Mouse (Mus musculus): Measurements from ENCODE around the gene Kcnk6. TPM values are rescaled to one million over a fixed set of nuclear protein-coding genes. Genes with fewer than 3 reads are reported as not detected.

Kcnk6 gene
- polyA plus RNA-seq, 1 experiment from 2014 or later, result 1.2 TPM

- peak overlapping the region; percentile 53 for H3K4me2 ChIP-seq (ENCODE audit: low read length)
- ATAC-seq (ENCODE audit: insufficient number of reproducible peaks, insufficient read depth, low FRiP score, low read depth), result peak; percentile 50; the same call in 1 of the 2 replicates
- peaks cover 13 to 23% of the 10 kb centered on the region in 2 experiments for H3K4me1 ChIP-seq (ENCODE audit: control insufficient read depth in 2 of 2, insufficient read depth in 2 of 2, low read length in 2 of 2)
- no peak overlapping the region for H3K4me3 ChIP-seq (ENCODE audit: control insufficient read depth in 1 of 2, insufficient read depth in 1 of 2, low read depth in 1 of 2, low read length in 2 of 2)
- no peaks in the 10 kb centered on the region for H3K27me3 ChIP-seq (ENCODE audit: control insufficient read depth, insufficient read depth, low read length)
- H3K27ac ChIP-seq (replicated peaks in 1 of 2; ENCODE audit: control insufficient read depth in 1 of 2, insufficient read depth in 1 of 2, low read depth in 2 of 2, low read length in 2 of 2), result peak overlapping the region; percentile 71 to 81
- peak overlapping the region; percentile 52 for H3K9ac ChIP-seq (ENCODE audit: low read length)
- no peaks in the 10 kb centered on the region for H3K9me3 ChIP-seq (ENCODE audit: control insufficient read depth, low read length)
- 38% methylated on average over 8 of the region's 8 CpGs for WGBS
- H3K36me3 ChIP-seq (ENCODE audit: control insufficient read depth, insufficient read depth, low read length), result no peaks in the 10 kb centered on the region
Observed at GRCm38 (mm10) chr7:29271687-29272465, 39.6 kb upstream of the Kcnk6 start.

GRCm38 (mm10) chr7:29270445-29270844 is 38.1 kb upstream of the Kcnk6 start:
- Histone ChIP-seq H3K4me1 (ENCODE audit: control insufficient read depth in 2 of 2, insufficient read depth in 2 of 2, low read length in 2 of 2) (peaks cover 14 to 26% of the 10 kb centered on the region in 2 experiments), H3K9me3 (ENCODE audit: control insufficient read depth, low read length) (no peaks in the 10 kb centered on the region), H3K36me3 (ENCODE audit: control insufficient read depth, insufficient read depth, low read length) (no peaks in the 10 kb centered on the region), H3K4me2 (ENCODE audit: low read length) (no peak overlapping the region), H3K4me3 (ENCODE audit: control insufficient read depth in 1 of 2, insufficient read depth in 1 of 2, low read depth in 1 of 2, low read length in 2 of 2) (no peak overlapping the region), H3K27me3 (ENCODE audit: control insufficient read depth, insufficient read depth, low read length) (no peaks in the 10 kb centered on the region), H3K9ac (ENCODE audit: low read length) (no peak overlapping the region), H3K27ac (replicated peaks in 1 of 2; ENCODE audit: control insufficient read depth in 1 of 2, insufficient read depth in 1 of 2, low read depth in 2 of 2, low read length in 2 of 2) (no peak overlapping the region)
- 88% methylated on average over 4 of the region's 4 CpGs for WGBS
- ATAC-seq (ENCODE audit: insufficient number of reproducible peaks, insufficient read depth, low FRiP score, low read depth), result no peak

- Histone ChIP-seq H3K27ac (replicated peaks in 1 of 2; ENCODE audit: control insufficient read depth in 1 of 2, insufficient read depth in 1 of 2, low read depth in 2 of 2, low read length in 2 of 2) (no peak overlapping the region), H3K27me3 (ENCODE audit: control insufficient read depth, insufficient read depth, low read length) (no peaks in the 10 kb centered on the region), H3K4me3 (ENCODE audit: control insufficient read depth in 1 of 2, insufficient read depth in 1 of 2, low read depth in 1 of 2, low read length in 2 of 2) (no peak overlapping the region), H3K9me3 (ENCODE audit: control insufficient read depth, low read length) (no peaks in the 10 kb centered on the region), H3K9ac (ENCODE audit: low read length) (no peak overlapping the region), H3K4me1 (ENCODE audit: control insufficient read depth in 2 of 2, insufficient read depth in 2 of 2, low read length in 2 of 2) (peaks cover 17 to 27% of the 10 kb centered on the region in 2 experiments), H3K4me2 (ENCODE audit: low read length) (no peak overlapping the region), H3K36me3 (ENCODE audit: control insufficient read depth, insufficient read depth, low read length) (no peaks in the 10 kb centered on the region)
- no peak for ATAC-seq (ENCODE audit: insufficient number of reproducible peaks, insufficient read depth, low FRiP score, low read depth)
- WGBS, result 76% methylated on average over 4 of the region's 4 CpGs
Observed at GRCm38 (mm10) chr7:29266931-29267330, 34.6 kb upstream of the Kcnk6 start.

GRCm38 (mm10) chr7:29265636-29266035 is 33.3 kb upstream of the Kcnk6 start:
- H3K4me1 ChIP-seq (ENCODE audit: control insufficient read depth in 2 of 2, insufficient read depth in 2 of 2, low read length in 2 of 2), result peaks cover 11 to 16% of the 10 kb centered on the region in 2 experiments; a peak in 3 of 4 replicates
- H3K4me3 ChIP-seq (ENCODE audit: control insufficient read depth in 1 of 2, insufficient read depth in 1 of 2, low read depth in 1 of 2, low read length in 2 of 2), result no peak overlapping the region
- H3K4me2 ChIP-seq (ENCODE audit: low read length), result no peak overlapping the region
- no peaks in the 10 kb centered on the region for H3K9me3 ChIP-seq (ENCODE audit: control insufficient read depth, low read length)
- H3K36me3 ChIP-seq (ENCODE audit: control insufficient read depth, insufficient read depth, low read length), result no peaks in the 10 kb centered on the region
- H3K27ac ChIP-seq (replicated peaks in 1 of 2; ENCODE audit: control insufficient read depth in 1 of 2, insufficient read depth in 1 of 2, low read depth in 2 of 2, low read length in 2 of 2), result no peak overlapping the region
- 75% methylated on average over 7 of the region's 7 CpGs for WGBS
- H3K27me3 ChIP-seq (ENCODE audit: control insufficient read depth, insufficient read depth, low read length), result no peaks in the 10 kb centered on the region
- no peak overlapping the region for H3K9ac ChIP-seq (ENCODE audit: low read length)
- no peak for ATAC-seq (ENCODE audit: insufficient number of reproducible peaks, insufficient read depth, low FRiP score, low read depth)

- Histone ChIP-seq H3K4me1 (ENCODE audit: control insufficient read depth in 2 of 2, insufficient read depth in 2 of 2, low read length in 2 of 2) (peaks cover 11 to 23% of the 10 kb centered on the region in 2 experiments; a peak in 3 of 4 replicates), H3K27me3 (ENCODE audit: control insufficient read depth, insufficient read depth, low read length) (no peaks in the 10 kb centered on the region), H3K4me3 (ENCODE audit: control insufficient read depth in 1 of 2, insufficient read depth in 1 of 2, low read depth in 1 of 2, low read length in 2 of 2) (no peak overlapping the region), H3K27ac (replicated peaks in 1 of 2; ENCODE audit: control insufficient read depth in 1 of 2, insufficient read depth in 1 of 2, low read depth in 2 of 2, low read length in 2 of 2) (no peak overlapping the region), H3K9ac (ENCODE audit: low read length) (no peak overlapping the region), H3K9me3 (ENCODE audit: control insufficient read depth, low read length) (no peaks in the 10 kb centered on the region), H3K4me2 (ENCODE audit: low read length) (no peak overlapping the region), H3K36me3 (ENCODE audit: control insufficient read depth, insufficient read depth, low read length) (0 out of 2 replicates have a peak, but pooled peaks cover 3% of the 10 kb centered on the region)
- WGBS, result 84% methylated on average over 3 of the region's 3 CpGs
- no peak for ATAC-seq (ENCODE audit: insufficient number of reproducible peaks, insufficient read depth, low FRiP score, low read depth)
Observed at GRCm38 (mm10) chr7:29263831-29264230, 31.5 kb upstream of the Kcnk6 start.

GRCm38 (mm10) chr7:29262151-29262550 is 29.8 kb upstream of the Kcnk6 start:
- H3K27ac ChIP-seq (replicated peaks in 1 of 2; ENCODE audit: control insufficient read depth in 1 of 2, insufficient read depth in 1 of 2, low read depth in 2 of 2, low read length in 2 of 2), result peak overlapping the region in 1 of 2 experiments; percentile 27; a peak in 1 of 4 replicates
- H3K9me3 ChIP-seq (ENCODE audit: control insufficient read depth, low read length), result no peaks in the 10 kb centered on the region
- H3K4me2 ChIP-seq (ENCODE audit: low read length), result no peak overlapping the region
- H3K4me3 ChIP-seq (ENCODE audit: control insufficient read depth in 1 of 2, insufficient read depth in 1 of 2, low read depth in 1 of 2, low read length in 2 of 2), result no peak overlapping the region
- no peaks in the 10 kb centered on the region for H3K27me3 ChIP-seq (ENCODE audit: control insufficient read depth, insufficient read depth, low read length)
- peaks cover 11% of the 10 kb centered on the region for H3K36me3 ChIP-seq (ENCODE audit: control insufficient read depth, insufficient read depth, low read length)
- WGBS, result 64% methylated on average over 6 of the region's 6 CpGs
- no peak for ATAC-seq (ENCODE audit: insufficient number of reproducible peaks, insufficient read depth, low FRiP score, low read depth)
- peaks cover 14 to 28% of the 10 kb centered on the region in 2 experiments; a peak in 3 of 4 replicates for H3K4me1 ChIP-seq (ENCODE audit: control insufficient read depth in 2 of 2, insufficient read depth in 2 of 2, low read length in 2 of 2)
- peak overlapping the region; percentile 16; the same call in 1 of the 2 replicates for H3K9ac ChIP-seq (ENCODE audit: low read length)

GRCm38 (mm10) chr7:29259781-29260730 is 27.7 kb upstream of the Kcnk6 start:
- Histone ChIP-seq H3K4me2 (ENCODE audit: low read length) (no peak overlapping the region), H3K4me3 (ENCODE audit: control insufficient read depth in 1 of 2, insufficient read depth in 1 of 2, low read depth in 1 of 2, low read length in 2 of 2) (no peak overlapping the region), H3K9me3 (ENCODE audit: control insufficient read depth, low read length) (no peaks in the 10 kb centered on the region), H3K27ac (replicated peaks in 1 of 2; ENCODE audit: control insufficient read depth in 1 of 2, insufficient read depth in 1 of 2, low read depth in 2 of 2, low read length in 2 of 2) (no peak overlapping the region), H3K4me1 (ENCODE audit: control insufficient read depth in 2 of 2, insufficient read depth in 2 of 2, low read length in 2 of 2) (peaks cover 13 to 24% of the 10 kb centered on the region in 2 experiments; a peak in 3 of 4 replicates), H3K27me3 (ENCODE audit: control insufficient read depth, insufficient read depth, low read length) (no peaks in the 10 kb centered on the region), H3K9ac (ENCODE audit: low read length) (no peak overlapping the region), H3K36me3 (ENCODE audit: control insufficient read depth, insufficient read depth, low read length) (peaks cover 13% of the 10 kb centered on the region)
- WGBS, result 77% methylated on average over 10 of the region's 10 CpGs
- no peak for ATAC-seq (ENCODE audit: insufficient number of reproducible peaks, insufficient read depth, low FRiP score, low read depth)
